ENCODE assay signal across 9 mouse cellular contexts in genomic region chr4:103146339-103146738, GRCm38 (mm10). TPM values are rescaled to one million over a fixed set of nuclear protein-coding genes. Genes with fewer than 3 reads are reported as not detected.
DNase-seq lines count a peak whose midpoint lies in the region; ATAC-seq lines count a peak whose summit lies in the region.
"Had no signal": no experiment of that assay in that cellular context is flagged by ENCODE, and none has a peak within 500 bp of the region (broad histone marks: within the 10 kb centered on the region; RNA-seq: fewer than 3 reads in every experiment).

No protein-coding gene starts in this region.

- H3K36me3 ChIP-seq in embryonic facial prominence, embryonic 10.5 days (replicated peaks): peaks cover 87% of the 10 kb centered on the region

- H3K9me3 ChIP-seq in embryonic facial prominence, embryonic 10.5 days: no peaks in the 10 kb centered on the region
- H3K9me3 ChIP-seq: liver, embryonic 15.5 days had no signal

- ATAC-seq in monocyte, adult 5-6 weeks (replicated peaks; ENCODE audit: insufficient number of reproducible peaks, low FRiP score, low TSS enrichment, poor library complexity, severe bottlenecking): no peak; the same call in 1 of the 2 replicates

- H3K27me3 ChIP-seq in embryonic facial prominence, embryonic 10.5 days (replicated peaks; ENCODE audit: low read depth, poor library complexity, severe bottlenecking): no peaks in the 10 kb centered on the region
- H3K27me3 ChIP-seq: liver, embryonic 15.5 days had no signal

- DNase-seq in MN1 (ENCODE audit: low spot score): peak; percentile 56
- peak; percentile 44 to 53 for DNase-seq in adrenal gland, postnatal 4 days (ENCODE audit: low spot score in 2 of 2)
- peak; percentile 75 for DNase-seq in embryonic facial prominence, embryonic 10.5 days (ENCODE audit: low spot score)
- peak; percentile 69 for DNase-seq in heart, adult 8-10 months (ENCODE audit: low spot score)
- DNase-seq in layer of hippocampus, adult 9-11 months: peak; percentile 61
- DNase-seq in lung, postnatal 25 days (ENCODE audit: low spot score): peak; percentile 64
- DNase-seq in right cerebral cortex, postnatal 25 days: peak; percentile 63

- H3K4me3 ChIP-seq in embryonic facial prominence, embryonic 10.5 days: no peak overlapping the region
- H3K4me3 ChIP-seq: liver, embryonic 15.5 days had no signal

- H3K27ac ChIP-seq in embryonic facial prominence, embryonic 10.5 days (replicated peaks): no peak overlapping the region
- H3K27ac ChIP-seq: liver, embryonic 15.5 days had no signal

- H3K4me1 ChIP-seq in embryonic facial prominence, embryonic 10.5 days: no peaks in the 10 kb centered on the region
- H3K4me1 ChIP-seq: liver, embryonic 15.5 days had no signal

- WGBS in embryonic facial prominence, embryonic 10.5 days: 52% methylated on average over 5 of the region's 5 CpGs

RNA-seq across cellular contexts. Expression of gene Wdr78, which starts 32.0 kb away (rescaled TPM):
- 1 to 10 TPM; 3.3 to 5.3 TPM for total RNA-seq in adrenal gland, postnatal 4 days (2021)
- polyA plus RNA-seq in embryonic facial prominence, embryonic 10.5 days (2016; fragmentation: Nextera tagmentation; extraction: Ambion mirVana): 4.2 and 4.7 TPM in 2 replicates
- total RNA-seq in heart, adult 8-10 months (2022): 1 to 10 TPM in 1 of 4 experiments, under 1 TPM in 3; 0.73 to 1.1 (median 0.83) TPM
- total RNA-seq in monocyte, adult 5-6 weeks (2017): 0.75 to 1.4 TPM (median 0.86 TPM) in 3 replicates

RNA-seq across cellular contexts. Expression of gene Mier1, which starts 32.1 kb away (rescaled TPM):
- 10 to 100 TPM; 79.9 to 82.0 TPM for total RNA-seq in adrenal gland, postnatal 4 days (2021)
- polyA plus RNA-seq in embryonic facial prominence, embryonic 10.5 days (2016; fragmentation: Nextera tagmentation; extraction: Ambion mirVana): 38.7 and 44.3 TPM in 2 replicates
- total RNA-seq in heart, adult 8-10 months (2022): 10 to 100 TPM; 27.8 to 32.0 (median 29.6) TPM
- 169 to 216 TPM (median 182 TPM) in 3 replicates for total RNA-seq in monocyte, adult 5-6 weeks (2017)
